Mouse (Mus musculus) layer of hippocampus, postnatal 14 days (tissue): Measurements from ENCODE around the gene Nuak2. TPM values are rescaled to one million over a fixed set of nuclear protein-coding genes. Genes with fewer than 3 reads are reported as not detected.
A peak's percentile ranks its signal among the peaks of the same experiment; 100 is the strongest.
"Not testable (repeated sequence)": the region's sequence is repeated elsewhere in the genome, so short reads cannot be mapped to it uniquely, and the experiment has no call there.

Experiments
- DNase-seq, 2 experiments: peaks; one replicate each; pipeline ENCODE4 v3.0.0; 2021 to 2022; ENCODE audit warnings: low spot score in 2 of 2, mixed read lengths in 1 of 2
- total RNA-seq, 2 experiments: library from RNA; stranded (reverse); gene quantifications; 2 replicates each; pipeline ENCODE4 v1.2.3; 2021

Gene Nuak2
- total RNA-seq, 2 experiments from 2014 or later, result 1.7 to 2.8 TPM

DNA sequence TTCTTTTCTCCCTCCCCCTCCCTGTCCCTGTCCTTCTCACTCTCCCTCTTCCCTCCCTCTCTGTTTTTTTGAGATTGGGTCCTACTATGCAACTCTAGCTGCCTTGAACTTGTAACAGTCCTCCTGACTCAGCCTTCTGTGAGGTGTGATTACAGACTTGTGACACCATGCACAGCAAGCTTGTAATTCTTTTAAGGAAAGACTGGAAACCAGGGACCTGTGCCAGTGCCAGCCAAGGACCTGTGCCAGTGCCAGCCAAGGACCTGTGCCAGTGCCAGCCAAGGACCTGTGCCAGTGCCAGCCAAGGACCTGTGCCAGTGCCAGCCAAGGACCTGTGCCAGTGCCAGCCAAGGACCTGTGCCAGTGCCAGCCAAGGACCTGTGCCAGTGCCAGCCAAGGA, 33.1 kb downstream of the Nuak2 start:
- not testable (repeated sequence) for DNase-seq

DNA sequence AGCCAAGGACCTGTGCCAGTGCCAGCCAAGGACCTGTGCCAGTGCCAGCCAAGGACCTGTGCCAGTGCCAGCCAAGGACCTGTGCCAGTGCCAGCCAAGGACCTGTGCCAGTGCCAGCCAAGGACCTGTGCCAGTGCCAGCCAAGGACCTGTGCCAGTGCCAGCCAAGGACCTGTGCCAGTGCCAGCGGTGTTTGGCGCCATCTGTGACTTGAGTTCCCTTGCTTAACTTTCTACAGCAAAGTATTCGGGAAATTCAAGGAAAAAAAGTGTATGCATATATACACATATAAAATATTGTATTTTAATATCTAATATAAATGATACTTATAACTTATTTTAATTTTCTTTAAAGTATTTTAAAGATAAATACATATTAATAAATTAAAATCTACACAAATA, 33.7 kb downstream of the Nuak2 start:
- not testable (repeated sequence) for DNase-seq

DNA sequence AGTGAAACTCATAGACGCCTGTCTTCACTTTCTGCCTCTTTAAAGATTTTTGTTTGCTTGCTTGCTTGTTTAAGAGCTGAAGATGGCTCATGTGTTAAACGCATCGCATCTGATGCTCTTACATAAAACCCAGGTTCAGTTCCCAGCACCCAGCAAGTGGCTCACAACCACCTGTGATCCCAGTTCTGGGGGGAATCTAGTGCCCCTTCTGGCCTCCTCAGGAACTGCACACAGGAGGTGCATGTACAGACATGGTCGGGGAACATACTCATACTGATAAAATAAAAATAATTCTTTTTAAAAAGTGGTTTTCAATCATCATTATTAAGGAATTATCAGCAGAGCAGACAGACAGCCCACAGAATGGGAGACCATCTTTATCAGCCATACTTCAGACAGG, 35.1 kb downstream of the Nuak2 start:
- no peak for DNase-seq

DNA sequence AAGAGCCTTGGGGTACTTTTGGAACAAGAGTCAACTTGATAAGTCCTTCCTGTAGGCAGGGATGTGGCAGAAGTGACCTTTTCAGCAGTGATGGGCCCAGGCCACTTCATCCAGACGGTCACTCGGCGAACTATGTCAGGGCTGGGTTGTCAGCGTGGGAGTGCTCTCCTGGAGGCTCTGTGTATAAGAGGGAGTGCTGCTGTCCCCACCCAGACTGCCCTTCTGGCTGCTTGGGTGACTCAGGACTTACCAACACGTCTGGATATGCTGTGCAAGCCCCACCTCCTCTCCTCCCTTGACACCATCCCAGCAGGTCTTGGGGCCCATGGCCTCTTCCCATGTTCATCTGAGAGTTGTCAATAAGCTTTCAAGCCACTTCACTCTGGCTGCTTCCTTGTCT, 37.5 kb downstream of the Nuak2 start:
- no peak for DNase-seq

DNA sequence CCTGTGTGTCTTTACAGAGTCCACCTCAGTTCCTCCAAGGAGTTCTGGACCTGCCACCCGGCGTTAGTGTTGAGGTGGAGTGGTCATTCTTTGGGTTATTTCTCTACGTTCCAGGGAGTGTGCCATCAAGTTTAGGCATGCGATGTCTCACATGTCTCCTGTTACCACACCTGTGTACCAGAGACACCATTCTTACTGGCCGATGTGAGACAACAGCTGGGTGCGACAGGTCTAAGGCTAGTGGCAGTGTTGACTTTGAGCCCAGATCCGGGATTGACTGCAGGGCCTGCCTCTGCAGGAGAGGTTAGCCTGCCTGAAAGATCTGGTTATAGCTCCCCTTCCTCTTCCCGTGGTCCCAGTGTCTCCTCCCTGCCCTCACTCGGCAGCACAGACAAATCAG, 38.3 kb downstream of the Nuak2 start:
- no peak for DNase-seq

DNA sequence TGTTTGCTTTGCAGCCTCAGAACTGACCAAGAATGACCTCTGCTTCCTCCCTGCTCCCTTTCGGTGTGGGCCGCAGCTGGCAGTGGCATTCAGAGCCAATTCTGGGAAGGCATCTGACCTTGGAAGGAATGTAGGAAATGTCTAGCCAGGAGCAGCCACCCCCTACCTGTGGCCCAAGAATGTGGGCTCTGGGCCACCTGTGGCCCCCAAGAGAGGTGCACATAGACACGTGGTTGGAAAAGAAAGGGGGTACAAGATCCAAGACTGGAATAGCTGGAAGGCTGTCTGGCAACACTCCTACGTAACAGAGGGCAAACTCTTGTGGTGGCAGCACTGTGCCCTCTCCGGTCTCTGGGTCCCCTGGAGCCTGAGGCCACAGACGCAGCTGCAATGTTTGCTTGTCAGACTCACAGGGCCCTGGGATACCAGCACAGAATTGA, 39.3 kb downstream of the Nuak2 start:
- no peak for DNase-seq

DNA sequence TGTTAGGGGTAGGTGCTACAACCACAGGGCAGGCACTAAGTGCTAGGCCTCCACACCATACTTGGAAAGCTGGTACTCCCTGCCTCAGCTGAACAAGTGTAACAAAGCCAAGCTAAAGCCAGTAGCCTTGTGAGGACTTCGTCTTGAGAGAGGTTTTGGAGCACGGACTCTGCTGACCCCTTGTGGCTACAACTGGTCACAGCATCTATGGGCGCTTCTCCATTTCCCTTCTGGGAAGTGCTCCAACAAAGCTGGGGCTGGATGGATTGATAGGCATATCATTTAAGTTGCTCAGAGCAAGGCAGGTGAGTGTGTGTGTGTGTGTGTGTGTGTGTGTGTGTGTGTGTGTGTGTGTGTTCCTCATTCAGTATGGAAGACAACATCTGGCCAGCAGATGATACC, 39.9 kb downstream of the Nuak2 start:
- DNase-seq, result peak; percentile 86 to 90

DNA sequence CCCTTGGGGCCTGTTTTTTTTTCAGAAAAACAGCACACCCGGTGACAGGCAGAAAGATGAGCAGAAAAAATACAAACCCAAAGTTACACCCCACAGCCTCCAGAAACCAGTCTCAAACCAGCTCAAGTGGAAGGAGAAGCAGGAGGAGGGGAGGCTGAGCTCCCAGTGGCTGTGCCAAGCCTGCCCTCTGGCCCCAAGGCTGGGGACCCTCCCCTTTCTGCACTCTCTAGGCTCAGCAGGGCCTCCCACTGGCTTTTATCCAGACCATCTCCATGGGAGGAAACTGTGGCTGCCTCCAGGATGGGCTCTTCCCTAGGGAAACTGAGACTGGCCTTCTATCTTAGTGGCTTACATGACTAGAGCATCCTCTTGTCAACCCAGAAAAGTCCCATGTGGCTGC, 40.9 kb downstream of the Nuak2 start:
- no peak for DNase-seq

DNA sequence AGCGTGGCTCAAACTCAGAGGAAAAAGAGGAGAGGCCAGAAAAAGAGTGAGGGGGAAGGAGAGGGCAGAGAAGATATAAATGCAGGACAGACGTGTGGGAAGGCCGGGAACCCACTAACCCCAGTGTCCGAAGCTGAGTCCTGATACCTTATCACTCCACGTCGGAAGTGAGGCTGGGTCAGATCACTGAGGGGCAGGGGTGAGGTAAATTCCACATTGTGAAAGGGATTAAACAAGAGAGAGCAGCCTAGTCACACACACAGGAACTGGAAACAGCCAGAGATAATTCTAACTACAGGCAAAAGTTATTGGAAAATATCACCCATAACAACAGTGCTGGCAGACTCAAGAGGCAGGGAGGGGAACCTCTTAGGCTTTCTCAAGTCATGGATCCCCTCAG, 46.0 kb downstream of the Nuak2 start:
- no peak for DNase-seq

DNA sequence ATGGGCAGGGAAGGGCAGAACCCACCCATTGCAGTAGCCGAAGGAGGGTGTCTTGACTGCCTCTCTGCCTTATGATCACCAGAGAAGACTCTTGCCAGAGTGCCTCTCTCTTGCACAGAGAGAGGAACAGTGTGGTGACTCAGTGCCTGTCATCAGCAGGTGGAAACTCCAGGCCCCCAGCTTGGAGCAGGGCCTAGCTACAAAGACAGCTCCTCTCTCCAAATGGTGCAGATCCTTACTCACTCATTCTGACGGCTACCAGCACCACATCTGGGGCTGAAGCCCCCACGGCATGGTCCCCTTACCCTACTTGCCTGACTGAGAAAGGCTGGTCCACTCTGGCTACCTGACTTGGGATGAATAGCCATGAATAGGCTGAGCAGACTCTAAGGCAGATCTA, 48.5 kb downstream of the Nuak2 start:
- DNase-seq, result peak in 1 of 2 experiments; percentile 33

DNA sequence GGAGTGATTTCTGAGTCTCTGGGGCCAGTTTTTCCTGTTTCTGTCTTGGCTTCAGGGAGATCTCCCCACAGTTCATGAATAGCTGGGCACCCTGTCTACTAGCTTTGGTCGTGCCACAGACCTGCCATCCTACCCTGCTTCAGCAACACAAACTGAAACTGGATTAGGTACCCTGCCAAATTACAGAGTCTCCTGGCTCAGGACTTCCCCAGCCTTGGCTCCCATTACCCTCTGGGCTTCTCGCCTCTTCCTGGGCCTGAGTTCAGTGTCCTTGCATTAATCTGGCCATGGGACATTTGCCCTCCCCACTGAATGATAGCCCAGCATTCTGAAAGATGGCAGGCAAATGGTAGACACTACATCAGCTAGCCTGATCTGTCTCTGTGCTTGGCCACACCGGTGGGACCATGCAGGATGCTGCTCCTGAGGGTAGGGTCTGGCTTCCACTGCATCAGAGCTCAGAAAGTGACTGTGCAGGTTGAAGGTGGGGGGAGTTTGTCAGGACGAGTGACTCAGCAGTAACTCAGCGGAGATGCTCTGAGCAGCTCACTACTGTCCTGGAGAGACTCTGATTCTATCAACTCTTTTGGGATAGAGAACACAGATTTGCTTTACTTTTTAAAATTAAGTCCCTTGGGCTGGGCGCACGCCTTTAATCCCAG, 49.1 kb downstream of the Nuak2 start:
- peak in 1 of 2 experiments; percentile 73 for DNase-seq

DNA sequence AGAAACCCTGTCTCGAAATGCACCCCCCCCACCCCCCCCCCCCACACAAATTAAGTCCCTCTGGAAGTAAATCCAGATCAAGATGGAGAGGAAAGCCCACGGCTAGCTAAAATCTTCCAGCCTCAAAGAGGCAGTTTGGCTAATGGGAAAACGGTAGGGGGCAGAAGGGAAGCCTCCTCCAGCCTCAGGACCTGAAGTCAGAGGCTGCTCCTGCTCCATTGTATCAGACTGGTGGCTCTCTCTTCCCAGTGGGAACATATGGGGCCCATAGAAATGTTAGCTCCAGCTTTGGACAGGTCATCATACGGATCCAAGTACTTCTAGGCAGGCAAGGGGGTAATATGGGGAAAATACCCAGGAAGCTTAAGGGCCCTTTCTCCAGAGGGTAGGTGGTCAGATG, 49.7 kb downstream of the Nuak2 start:
- DNase-seq, result no peak

DNA sequence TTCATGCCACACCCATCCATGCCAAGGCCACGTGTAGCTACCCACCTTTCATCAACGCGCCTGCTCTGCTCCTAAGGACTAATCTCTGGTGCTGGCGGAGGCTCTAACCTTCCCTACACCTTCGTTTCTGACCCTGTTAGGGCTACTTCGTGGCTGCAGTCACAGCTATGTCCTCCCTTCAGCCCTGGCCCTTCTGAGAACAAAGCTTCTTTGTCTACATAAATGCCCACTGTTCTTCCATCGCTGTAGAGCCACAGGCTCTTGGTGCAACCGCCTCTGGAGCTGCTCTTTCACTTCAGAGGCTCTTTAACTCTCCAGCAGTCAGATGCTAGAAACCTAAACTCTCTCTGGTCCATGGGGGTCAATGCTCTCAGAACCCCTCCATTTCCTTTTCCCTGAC, 50.3 kb downstream of the Nuak2 start:
- DNase-seq, result no peak

DNA sequence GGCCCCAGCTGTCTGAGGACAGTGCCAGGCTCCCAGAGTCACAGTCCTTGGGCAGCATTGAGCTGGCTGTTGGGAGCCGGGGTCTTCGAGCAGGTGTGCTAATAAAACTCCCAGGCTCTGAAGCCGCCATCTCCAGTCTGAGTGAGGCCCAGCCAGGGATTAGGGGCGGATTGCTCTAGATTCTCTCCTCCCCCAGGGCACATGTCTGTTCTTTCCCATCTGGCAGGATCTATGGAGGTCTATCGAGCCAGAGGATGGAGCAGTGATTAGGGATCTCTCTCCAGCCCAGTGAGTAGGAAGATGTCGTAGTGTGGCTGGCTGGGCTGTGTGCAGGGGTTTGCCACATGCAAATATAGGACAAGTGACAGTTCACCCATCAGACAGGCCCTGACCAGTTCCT, 51.0 kb downstream of the Nuak2 start:
- DNase-seq, result no peak

DNA sequence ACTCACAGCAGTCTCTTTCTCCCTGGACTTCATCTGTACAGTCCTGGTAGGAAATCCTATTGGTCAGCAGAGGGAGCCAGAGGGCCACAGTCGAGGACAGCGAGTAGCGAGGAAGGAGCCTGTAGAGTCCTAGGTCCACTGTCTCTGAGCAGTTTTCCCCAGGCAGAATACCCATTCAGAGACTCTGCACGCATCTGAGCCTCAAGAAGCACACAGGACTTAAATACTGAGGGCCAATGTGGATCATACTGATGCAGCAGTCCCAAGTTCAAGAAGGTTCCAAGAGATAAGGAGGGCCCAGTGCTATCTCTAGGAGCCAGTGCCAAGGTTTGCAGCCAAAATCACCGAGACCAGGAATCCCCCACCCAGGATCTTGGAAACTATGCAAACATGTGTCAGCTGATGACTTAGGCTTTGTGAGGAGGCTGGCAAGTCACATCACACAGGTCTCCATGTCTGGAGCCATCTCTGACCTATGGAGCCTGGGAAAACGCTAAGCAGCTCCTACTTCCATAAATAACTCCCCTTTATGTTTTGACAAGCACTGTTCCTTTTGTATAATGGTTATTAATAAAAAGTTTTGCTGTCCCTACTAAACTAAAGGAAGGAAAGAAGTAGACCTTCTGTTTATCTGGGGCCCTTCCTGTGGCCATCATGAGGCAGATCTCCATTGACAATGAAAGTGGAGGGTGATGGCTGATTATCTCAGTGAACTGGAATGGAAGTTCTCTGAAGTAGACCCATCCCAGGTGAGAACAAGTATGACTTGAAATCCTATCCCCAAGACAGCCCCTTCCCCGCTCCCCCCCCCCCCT, 52.0 kb downstream of the Nuak2 start:
- peak; percentile 78 to 89 for DNase-seq

DNA sequence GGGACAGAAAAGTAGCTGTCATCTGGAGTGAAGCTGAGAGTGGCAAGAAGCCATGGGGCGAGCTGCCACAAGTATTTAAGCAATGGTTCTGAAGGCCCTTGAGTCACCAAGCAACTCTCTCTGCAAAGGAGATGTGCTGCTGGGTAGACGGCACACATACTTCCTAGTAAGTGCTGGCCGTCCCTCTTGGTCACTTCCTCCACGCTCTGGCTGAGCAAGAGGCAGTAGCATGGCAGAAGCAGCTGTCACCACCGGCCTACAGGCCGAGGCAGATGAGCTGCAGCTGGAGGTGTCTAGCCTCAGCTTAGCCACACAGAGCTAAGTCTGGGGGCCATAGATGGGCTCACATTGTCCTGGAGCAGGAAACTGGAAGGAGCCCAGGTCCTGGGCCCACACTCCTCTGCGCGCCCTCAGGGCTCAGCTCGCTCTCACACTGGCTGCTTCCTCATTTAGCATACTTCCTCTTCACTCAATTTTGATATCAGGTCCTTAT, 54.8 kb downstream of the Nuak2 start:
- DNase-seq, result no peak

DNA sequence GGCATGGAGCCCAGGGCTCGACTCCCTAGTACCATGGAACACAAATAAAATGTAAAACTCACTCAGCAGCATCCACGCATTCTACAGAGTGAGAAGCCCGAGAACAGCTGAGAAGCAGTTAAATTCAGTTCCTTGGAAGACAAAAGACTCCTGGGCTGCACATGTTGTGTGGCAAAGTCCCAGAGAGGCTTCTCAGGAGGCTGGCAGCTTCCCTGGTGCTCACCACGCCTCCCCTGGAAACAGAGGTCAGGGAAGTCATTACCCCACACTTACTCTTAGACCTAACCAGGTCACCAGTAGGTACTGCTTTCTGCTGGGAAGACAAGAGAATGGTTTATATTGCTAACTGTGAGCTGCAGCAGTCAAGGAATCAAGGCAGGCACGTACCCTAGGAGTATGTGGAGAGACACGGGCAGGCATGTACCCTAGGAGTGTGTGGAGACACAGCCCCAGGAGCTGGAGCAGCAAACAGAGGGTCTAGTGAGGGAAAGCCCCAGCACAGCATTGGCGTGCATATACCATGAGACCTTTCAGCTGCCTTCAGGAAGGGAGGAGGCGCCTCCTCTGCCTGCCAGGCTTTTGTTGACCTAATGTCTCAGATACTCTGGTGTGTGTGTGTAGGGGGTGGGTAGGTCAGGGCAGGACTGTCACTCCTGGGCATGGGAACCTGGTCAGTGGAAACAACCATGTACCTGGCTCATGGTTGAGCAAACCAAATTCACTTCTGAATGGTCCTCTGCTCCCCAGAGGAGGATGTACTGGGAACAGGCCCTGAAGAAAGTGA, 55.6 kb downstream of the Nuak2 start:
- no peak for DNase-seq

DNA sequence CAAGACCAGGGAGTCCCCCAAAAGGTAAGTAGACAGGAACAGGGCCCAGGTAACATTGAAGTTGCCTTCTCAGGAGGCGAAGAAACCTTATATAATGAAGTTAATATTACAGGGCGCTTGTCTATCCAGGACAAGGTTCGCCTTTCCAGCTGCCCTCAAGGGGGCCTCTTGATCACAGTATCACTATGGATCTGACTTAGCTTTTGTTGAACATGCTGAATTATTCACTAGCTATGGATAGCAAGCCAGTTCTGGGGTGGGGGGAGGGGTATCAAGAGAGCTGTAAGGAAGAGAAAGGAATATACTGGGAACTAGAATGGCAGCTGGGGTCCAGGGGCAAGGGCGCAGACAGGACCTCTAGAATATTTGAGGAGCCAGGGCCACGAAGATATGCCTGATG, 56.4 kb downstream of the Nuak2 start:
- no peak for DNase-seq

DNA sequence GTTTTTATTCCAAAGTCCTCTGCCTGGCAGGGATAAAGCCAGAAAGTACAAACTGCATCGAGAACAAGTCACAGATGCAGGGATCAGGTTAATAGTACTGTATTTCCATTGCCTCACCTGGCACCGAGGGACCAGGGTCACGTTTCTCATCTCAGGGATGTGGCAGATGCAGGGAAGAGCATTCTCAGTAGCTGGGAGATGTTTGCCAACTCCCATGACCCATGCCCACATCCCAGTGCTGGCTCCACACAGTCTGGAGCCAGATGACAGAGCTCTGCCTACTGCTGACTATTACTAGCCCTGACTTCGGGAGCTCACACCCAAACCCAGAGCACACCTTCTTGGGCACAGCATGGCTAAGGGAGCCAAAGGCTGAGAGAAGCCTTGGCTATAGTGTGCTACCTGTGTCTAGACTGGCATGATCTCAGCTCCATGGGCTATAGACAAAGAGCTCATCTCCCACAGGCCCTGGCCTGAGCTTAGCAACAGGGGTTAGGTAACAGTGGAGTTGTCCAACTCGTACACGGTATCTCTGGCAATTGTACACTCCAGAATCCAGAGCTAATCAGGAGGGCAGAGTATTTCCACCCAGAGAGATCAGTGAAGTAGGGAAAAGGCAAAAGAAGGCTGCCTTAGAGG, 57.1 kb downstream of the Nuak2 start:
- DNase-seq, result no peak

DNA sequence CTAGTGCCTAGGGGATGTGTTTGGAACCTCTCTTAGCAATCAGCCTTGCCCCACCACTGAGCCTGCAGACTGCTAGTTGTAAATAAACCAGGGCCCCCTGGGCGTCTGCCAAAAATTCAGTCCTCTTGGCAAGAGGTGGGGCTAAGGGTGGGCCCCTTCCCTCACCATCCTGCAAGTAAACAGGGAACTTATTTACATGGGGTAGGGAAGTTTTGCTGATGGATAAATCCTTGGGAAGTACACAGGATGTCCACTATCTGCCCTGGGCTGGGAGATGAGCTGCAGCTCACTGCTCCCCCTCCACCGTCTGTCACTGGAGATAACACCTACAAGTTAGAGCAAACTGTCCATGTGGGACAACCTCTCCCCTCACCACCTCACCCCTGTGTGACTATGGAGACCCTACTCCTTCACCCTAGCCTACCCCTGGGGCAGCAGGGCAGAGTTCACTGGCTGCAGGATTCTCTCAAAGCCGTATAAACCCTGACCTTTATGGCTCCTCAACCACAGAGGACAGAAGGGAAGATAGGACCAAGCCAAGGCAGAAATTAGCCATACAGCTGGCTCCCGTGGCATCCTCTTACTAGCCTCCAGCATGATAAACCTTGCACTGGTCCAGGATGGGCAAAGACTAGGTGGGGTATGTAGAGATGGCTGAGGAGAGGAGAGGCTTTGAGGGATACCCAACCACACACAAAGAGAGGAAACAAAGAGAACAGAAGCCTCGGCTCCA, 58.4 kb downstream of the Nuak2 start:
- no peak for DNase-seq

DNA sequence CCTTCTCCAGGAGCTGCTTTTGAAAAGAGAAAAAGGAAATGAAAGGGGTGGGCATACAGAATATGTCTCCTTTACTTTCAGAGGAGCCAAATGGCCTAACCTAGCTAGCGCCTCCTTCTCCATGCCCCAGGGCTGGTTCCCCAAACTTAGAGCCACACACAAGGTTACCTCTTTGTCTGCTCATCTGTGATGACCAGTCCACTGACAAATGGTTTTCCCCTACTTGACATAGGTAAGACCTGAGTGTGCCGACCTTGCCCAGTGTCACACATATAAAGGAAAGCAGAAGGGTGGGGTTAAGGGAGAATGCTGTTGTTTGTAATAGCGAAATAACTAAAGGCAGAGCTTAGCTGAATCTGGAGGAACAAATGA, 58.9 kb downstream of the Nuak2 start:
- no peak for DNase-seq
